Mouse (Mus musculus) G1E (cell line): ENCODE measurements around the gene Zc3h7b.

ENCODE experiments used
- CTCF ChIP-seq: IDR thresholded peaks from 2 replicates; pipeline ENCODE4 v1.5.1; 2012; ENCODE audit warnings: low read depth, low read length, inconsistent platforms, mixed read lengths
- GATA1 ChIP-seq: IDR thresholded peaks from 2 replicates; pipeline ENCODE4 v1.6.1; 2012; ENCODE audit warnings: borderline replicate concordance, low read length, inconsistent platforms, mixed read lengths
- GATA2 ChIP-seq: IDR thresholded peaks from 2 replicates; pipeline ENCODE4 v1.6.1; 2012; ENCODE audit warnings: low read depth, low read length, inconsistent platforms, borderline replicate concordance
- POLR2AphosphoS5 ChIP-seq: IDR thresholded peaks from 2 replicates; pipeline ENCODE4 v1.6.1; 2012; ENCODE audit warnings: low read depth, low read length, inconsistent platforms; ENCODE audit not compliant: insufficient replicate concordance
- TAL1 ChIP-seq: conservative IDR thresholded peaks from 2 replicates; pipeline ENCODE4 v1.6.1; 2012; ENCODE audit warnings: low read depth, low read length, inconsistent platforms, mixed read lengths

DNA sequence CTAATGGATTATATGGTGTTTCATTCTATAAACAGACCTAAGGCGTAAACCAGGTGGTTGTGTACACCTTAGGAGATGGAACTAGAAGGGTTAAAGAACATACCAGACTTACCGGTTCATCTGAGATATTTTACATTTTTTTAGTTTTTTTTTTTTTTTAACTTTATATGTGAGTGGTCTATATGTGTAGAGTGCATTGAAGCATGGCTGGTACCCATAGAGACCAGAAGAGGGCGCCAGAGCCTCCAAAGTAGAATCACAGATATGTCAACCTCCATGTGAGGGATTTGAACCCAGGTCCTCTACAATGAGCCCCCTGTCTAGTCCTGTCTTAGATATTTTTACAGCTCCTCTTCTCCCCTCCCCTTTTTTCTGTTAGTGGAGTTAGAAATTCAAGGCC lies 47.0 kb upstream of the Zc3h7b start:
- TF ChIP-seq CTCF, result peak; percentile 32
- TF ChIP-seq GATA1, result no peak
- TF ChIP-seq TAL1, result no peak
- TF ChIP-seq POLR2AphosphoS5, result no peak
- TF ChIP-seq GATA2, result no peak
